Mouse (Mus musculus) CH12.LX (cell line): ENCODE measurements around the gene Pdcd10. TPM values are rescaled to one million over a fixed set of nuclear protein-coding genes. Genes with fewer than 3 reads are reported as not detected.

Experiments
- DNase-seq: peaks from one replicate; pipeline ENCODE4 v3.0.0-alpha.2; 2013; ENCODE audit errors: extremely low read depth
- H3K27ac ChIP-seq: 2 replicates; pipeline ENCODE4 v1.5.1; 2012; ENCODE audit warnings: low read depth, mild to moderate bottlenecking, control low read depth, moderate library complexity; ENCODE audit not compliant: insufficient read depth
- H3K27me3 ChIP-seq: replicated peaks from 2 replicates; pipeline ENCODE3; 2012; ENCODE audit warnings: inconsistent platforms
- H3K36me3 ChIP-seq, 2 experiments: replicated peaks in 1 of 2; 2 replicates each; pipeline versions ENCODE3 to v1.6.1; 2012; ENCODE audit warnings: inconsistent platforms in 1 of 2, low read length in 1 of 2, mild to moderate bottlenecking in 1 of 2, mixed read lengths in 1 of 2, moderate library complexity in 1 of 2; ENCODE audit not compliant: control insufficient read depth in 1 of 2, insufficient read depth in 1 of 2
- H3K4me1 ChIP-seq, 2 experiments: 2 replicates each; pipeline ENCODE4 v1.6.1; 2012; ENCODE audit warnings: inconsistent platforms in 1 of 2, moderate library complexity in 1 of 2; ENCODE audit not compliant: insufficient read depth in 2 of 2, control insufficient read depth in 1 of 2
- H3K4me2 ChIP-seq: 2 replicates; pipeline ENCODE4 v1.6.1; 2012; ENCODE audit warnings: low read depth, mild to moderate bottlenecking, control low read depth; ENCODE audit not compliant: poor library complexity, insufficient read depth, severe bottlenecking
- H3K4me3 ChIP-seq, 3 experiments: fragments of 150-350 bp in 1 of 3; sonication (generic) in 1 of 3; replicated peaks in 1 of 3; 2 replicates each; pipeline versions ENCODE3 to v1.5.1; 2011 to 2012; ENCODE audit warnings: low read depth in 2 of 3, low read length in 2 of 3, mild to moderate bottlenecking in 2 of 3, moderate library complexity in 2 of 3, control low read depth in 1 of 3, improper control_type of control experiment in 1 of 3, inconsistent platforms in 1 of 3, mixed read lengths in 1 of 3; ENCODE audit not compliant: poor library complexity in 1 of 3
- H3K79me2 ChIP-seq: replicated peaks from 2 replicates; pipeline ENCODE4 v1.6.1; 2012; ENCODE audit warnings: mild to moderate bottlenecking, moderate library complexity; ENCODE audit not compliant: control insufficient read depth, poor library complexity, insufficient read depth, severe bottlenecking; ENCODE audit errors: extremely low read depth
- H3K9ac ChIP-seq: 2 replicates; pipeline ENCODE4 v1.6.1; 2012; ENCODE audit warnings: low read depth, mild to moderate bottlenecking, control low read depth, moderate library complexity; ENCODE audit not compliant: insufficient read depth
- H3K9me3 ChIP-seq: replicated peaks from 2 replicates; pipeline ENCODE3; 2012; ENCODE audit warnings: low read length, inconsistent platforms, mixed read lengths
- CTCF ChIP-seq, 2 experiments: IDR thresholded peaks in 1 of 2; conservative IDR thresholded peaks in 1 of 2; 2 replicates each; pipeline ENCODE4 v1.5.1; 2011 to 2012; ENCODE audit warnings: low read depth in 2 of 2, low read length in 2 of 2, improper control_type of control experiment in 1 of 2, inconsistent platforms in 1 of 2, mild to moderate bottlenecking in 1 of 2, moderate library complexity in 1 of 2
- E2F4 ChIP-seq: IDR thresholded peaks from 2 replicates; pipeline ENCODE4 v1.6.1; 2011; ENCODE audit warnings: low read depth, low read length, improper control_type of control experiment; ENCODE audit not compliant: insufficient replicate concordance
- ELF1 ChIP-seq: IDR thresholded peaks from 2 replicates; pipeline ENCODE4 v1.6.1; 2014; ENCODE audit warnings: low read depth, mild to moderate bottlenecking, inconsistent platforms, low read length, improper control_type of control experiment
- ETS1 ChIP-seq: conservative IDR thresholded peaks from 2 replicates; pipeline ENCODE4 v1.6.1; 2012; ENCODE audit warnings: low read depth, mild to moderate bottlenecking, inconsistent platforms, low read length, improper control_type of control experiment, moderate library complexity
- GABPA ChIP-seq: IDR thresholded peaks from 2 replicates; pipeline ENCODE4 v1.6.1; 2012; ENCODE audit warnings: low read depth, low read length, improper control_type of control experiment, inconsistent platforms; ENCODE audit not compliant: insufficient replicate concordance
- HCFC1 ChIP-seq: IDR thresholded peaks from 2 replicates; pipeline ENCODE4 v1.6.1; 2012; ENCODE audit warnings: low read depth, mild to moderate bottlenecking, inconsistent platforms, low read length, improper control_type of control experiment
- IRF4 ChIP-seq: IDR thresholded peaks from 2 replicates; pipeline ENCODE4 v1.6.1; 2014; ENCODE audit warnings: low read depth, mild to moderate bottlenecking, inconsistent platforms, low read length, improper control_type of control experiment
- JUN ChIP-seq: IDR thresholded peaks from 2 replicates; pipeline ENCODE4 v1.6.1; 2011; ENCODE audit warnings: low read depth, mild to moderate bottlenecking, low read length, improper control_type of control experiment, moderate library complexity; ENCODE audit not compliant: insufficient read depth
- JUND ChIP-seq: conservative IDR thresholded peaks from 2 replicates; pipeline ENCODE4 v1.6.1; 2011; ENCODE audit warnings: low read depth, low read length, improper control_type of control experiment
- MAFK ChIP-seq: IDR thresholded peaks from 2 replicates; pipeline ENCODE4 v1.6.1; 2011; ENCODE audit warnings: low read length, improper control_type of control experiment; ENCODE audit not compliant: insufficient replicate concordance
- NELFE ChIP-seq: IDR thresholded peaks from 2 replicates; pipeline ENCODE4 v1.6.1; 2011; ENCODE audit warnings: low read depth, low read length, improper control_type of control experiment
- NRF1 ChIP-seq: IDR thresholded peaks from 2 replicates; pipeline ENCODE4 v1.6.1; 2014; ENCODE audit warnings: low read depth, mild to moderate bottlenecking, inconsistent platforms, low read length, improper control_type of control experiment, moderate library complexity
- POLR2A ChIP-seq: IDR thresholded peaks from 2 replicates; pipeline ENCODE4 v1.6.1; 2011; ENCODE audit warnings: low read depth, mild to moderate bottlenecking, improper control_type of control experiment, low read length
- RAD21 ChIP-seq: IDR thresholded peaks from 2 replicates; pipeline ENCODE4 v1.6.1; 2011; ENCODE audit warnings: low read depth, mild to moderate bottlenecking, low read length, improper control_type of control experiment, moderate library complexity
- SIN3A ChIP-seq: IDR thresholded peaks from 2 replicates; pipeline ENCODE4 v1.6.1; 2012; ENCODE audit warnings: low read length, improper control_type of control experiment, inconsistent platforms
- SMC3 ChIP-seq: IDR thresholded peaks from 2 replicates; pipeline ENCODE4 v1.6.1; 2011; ENCODE audit warnings: low read depth, low read length, improper control_type of control experiment
- TBP ChIP-seq: conservative IDR thresholded peaks from 2 replicates; pipeline ENCODE4 v1.6.1; 2011; ENCODE audit warnings: low read depth, low read length, improper control_type of control experiment
- TCF12 ChIP-seq: IDR thresholded peaks from 2 replicates; pipeline ENCODE4 v1.6.1; 2014; ENCODE audit warnings: low read depth, mild to moderate bottlenecking, inconsistent platforms, low read length, improper control_type of control experiment
- UBTF ChIP-seq: IDR thresholded peaks from 2 replicates; pipeline ENCODE4 v1.6.1; 2012; ENCODE audit warnings: low read depth, mild to moderate bottlenecking, inconsistent platforms, low read length, improper control_type of control experiment, moderate library complexity
- dilution Hi-C: fragments of 300-500 bp; cut with MboI; formaldehyde crosslinking; loops from 2 replicates; pipeline ENCODE4 v1.14.3; 2020; ENCODE audit warnings: low sequenced_read_pairs; ENCODE audit not compliant: extremely low pct_unique_long_range_greater_than_20kb, extremely low pct_ligation_motif_present
- in situ Hi-C: fragments of 300-500 bp; cut with MboI; formaldehyde crosslinking; loops from 3 replicates; pipeline ENCODE4 v1.14.3; 2019; ENCODE audit warnings: low sequenced_read_pairs, low pct_ligation_motif_present, low pct_unique_long_range_greater_than_20kb, mixed read lengths
- polyA plus RNA-seq: library from polyadenylated mRNA; unstranded; fragments of >175 nt; gene quantifications from 2 replicates; pipeline ENCODE4 v1.2.1, GENCODE M21; 2012; ENCODE audit warnings: low read depth; ENCODE audit not compliant: insufficient read length
- total RNA-seq, 2 experiments: library from RNA; depleted of rRNA; stranded (reverse); fragments of 300-350 nt in 1 of 2; fragments of >200 nt in 1 of 2; gene quantifications; 2 replicates each; pipeline ENCODE4 v1.2.3; 2012 to 2014

Gene Pdcd10
- total and polyA plus RNA-seq, 3 experiments = 37.1 to 142 (median 73.6) TPM

DNA sequence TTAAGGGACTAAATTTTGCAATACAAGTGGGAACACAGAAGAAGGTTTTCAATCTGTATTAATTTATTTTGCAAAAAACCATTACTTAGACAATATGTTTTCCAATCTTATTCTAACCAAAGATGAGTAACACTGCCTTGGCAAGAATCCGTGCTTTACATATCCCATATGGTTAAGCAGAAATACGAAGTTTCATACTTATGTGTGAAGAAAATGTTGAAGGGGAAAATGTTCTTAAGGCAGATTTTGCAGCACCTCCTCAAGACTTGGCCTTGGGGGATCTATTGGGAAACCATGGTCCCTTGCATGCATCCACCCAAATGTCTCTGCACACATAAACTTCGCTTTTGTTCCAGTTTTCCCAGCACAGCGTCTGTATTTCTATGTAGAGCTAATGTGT is 28.2 kb upstream of the Pdcd10 start:
- no peak for TF ChIP-seq RAD21
- TF ChIP-seq MAFK = no peak
- no peak for TF ChIP-seq SIN3A
- TF ChIP-seq UBTF = no peak
- TF ChIP-seq POLR2A = no peak
- TF ChIP-seq GABPA = no peak
- TF ChIP-seq HCFC1 = no peak
- no peak for TF ChIP-seq JUND

DNA sequence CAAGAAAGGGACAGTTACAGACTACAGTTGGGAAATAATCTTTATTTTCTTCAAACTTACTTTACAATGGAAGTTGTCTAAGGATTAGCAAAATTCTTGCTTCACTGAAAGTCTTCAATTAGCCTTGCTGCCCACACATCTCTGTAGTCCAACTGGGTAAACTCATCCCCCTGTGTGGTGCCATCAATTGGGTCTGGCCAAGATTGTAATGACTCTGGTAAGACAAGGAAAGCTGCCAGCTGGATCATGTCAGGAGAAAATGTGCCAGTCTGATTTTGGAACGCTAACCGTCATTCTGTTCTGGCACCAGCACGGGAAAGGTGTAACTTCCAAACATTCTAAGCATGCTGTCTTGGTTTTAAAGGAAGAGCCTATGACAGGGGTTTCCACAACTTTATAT is 26.6 kb upstream of the Pdcd10 start:
- DNase-seq = no peak
- dilution Hi-C loops = no loop called here

More for the DNA sequence above, 28.2 kb upstream of the Pdcd10 start:
- Histone ChIP-seq H3K4me3 (no peak overlapping the region), H3K9me3 (no peaks in the 10 kb centered on the region), H3K27ac (no peak overlapping the region), H3K27me3 (no peaks in the 10 kb centered on the region), H3K36me3 (no peaks in the 10 kb centered on the region), H3K4me2 (no peak overlapping the region), H3K4me1 (no peaks in the 10 kb centered on the region), H3K9ac (no peak overlapping the region), H3K79me2 (no peaks in the 10 kb centered on the region)
- dilution Hi-C loops (no loop called here), in situ Hi-C loops (no loop called here)
- DNase-seq = no peak

DNA sequence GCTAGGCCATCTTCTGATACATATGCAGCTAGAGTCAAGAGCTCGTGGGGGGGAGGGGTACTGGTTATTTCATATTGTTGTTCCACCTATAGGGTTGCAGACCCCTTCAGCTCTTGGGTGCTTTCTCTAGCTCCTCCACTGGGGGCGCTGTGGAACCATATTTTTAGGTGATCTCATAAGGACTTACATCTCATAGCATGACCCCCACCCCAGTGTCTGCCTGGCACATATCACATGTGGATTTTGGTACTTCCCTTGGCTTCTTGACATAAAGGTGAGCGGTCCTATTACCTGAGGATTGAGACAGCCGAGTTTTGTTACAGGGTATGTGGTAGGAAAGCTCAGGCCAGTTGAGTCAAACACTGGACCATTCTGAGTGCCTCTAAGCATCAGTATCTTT is 22.7 kb upstream of the Pdcd10 start:
- no peak for TF ChIP-seq SMC3
- TF ChIP-seq E2F4 = no peak
- peak; percentile 33 to 46; a peak in 3 of 4 replicates for TF ChIP-seq CTCF (conservative IDR thresholded peaks at IDR 0.05 in 1 of 2, IDR thresholded peaks at IDR 0.05 in 1 of 2; ENCODE audit: low read depth in 2 of 2, low read length in 2 of 2)
- TF ChIP-seq RAD21 = peak; percentile 20
- TF ChIP-seq, all 38 proteins: peak for 2
- H3K27me3 ChIP-seq = no peaks in the 10 kb centered on the region
- H3K4me3 ChIP-seq = no peak overlapping the region
- H3K9ac ChIP-seq = no peak overlapping the region
- dilution Hi-C loops (no loop called here), in situ Hi-C loops (no loop called here)
- H3K4me2 ChIP-seq = no peak overlapping the region
- DNase-seq = peak; percentile 55
- no peaks in the 10 kb centered on the region for H3K79me2 ChIP-seq
- H3K36me3 ChIP-seq = no peaks in the 10 kb centered on the region
- H3K4me1 ChIP-seq = peaks cover 0 to 3% of the 10 kb centered on the region in 2 experiments; a peak in 1 of 4 replicates
- H3K27ac ChIP-seq = no peak overlapping the region
- no peaks in the 10 kb centered on the region for H3K9me3 ChIP-seq

More for the DNA sequence above, 26.6 kb upstream of the Pdcd10 start:
- H3K79me2 ChIP-seq = no peaks in the 10 kb centered on the region
- H3K9me3 ChIP-seq = no peaks in the 10 kb centered on the region
- no peaks in the 10 kb centered on the region for H3K27me3 ChIP-seq
- no peak overlapping the region for H3K27ac ChIP-seq
- no peak overlapping the region for H3K9ac ChIP-seq
- H3K4me2 ChIP-seq = no peak overlapping the region
- TF ChIP-seq JUN (no peak), E2F4 (no peak), ETS1 (no peak), TBP (no peak), IRF4 (no peak), ELF1 (no peak), TCF12 (no peak), POLR2A (no peak), NRF1 (no peak), NELFE (no peak)
- TF ChIP-seq, all 38 proteins: peak for 0
- no peak overlapping the region for H3K4me3 ChIP-seq
- H3K36me3 ChIP-seq = no peaks in the 10 kb centered on the region
- in situ Hi-C loops = no loop called here
- H3K4me1 ChIP-seq = no peaks in the 10 kb centered on the region
